Mouse (Mus musculus): ENCODE results near the gene Rrp12. TPM values are rescaled to one million over a fixed set of nuclear protein-coding genes. Genes with fewer than 3 reads are reported as not detected.

The Rrp12 gene
- polyA plus RNA-seq, 1 experiment from 2014 or later = 19.6 TPM

- ATAC-seq (ENCODE audit: low FRiP score, low read depth) = no peak
These were observed 54.7 kb downstream of the Rrp12 start for GRCm38 (mm10) chr19:41841105-41841750.

DNA sequence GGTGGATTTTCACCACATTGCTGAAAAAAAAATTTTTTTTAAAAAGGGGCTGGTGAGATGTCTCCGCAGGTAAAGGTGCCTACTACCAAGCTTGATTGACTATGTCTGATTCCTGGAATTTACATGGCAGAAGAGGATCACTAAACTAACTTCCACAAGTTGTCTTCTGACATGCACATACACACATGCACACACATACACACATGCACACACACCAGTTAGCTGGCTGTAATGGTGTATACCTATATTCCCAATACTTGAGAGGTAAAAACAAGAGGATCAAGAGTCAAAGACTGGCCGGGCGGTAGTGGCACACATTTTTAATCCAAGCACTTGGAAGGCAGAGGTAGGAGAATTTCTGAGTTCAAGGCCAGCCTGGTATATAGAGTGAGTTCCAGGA is 56.3 kb downstream of the Rrp12 start:
- no peak overlapping the region for H3K9ac ChIP-seq
- no peak overlapping the region for H3K27ac ChIP-seq
- H3K4me2 ChIP-seq (replicated peaks) = no peak overlapping the region
- WGBS = 96% methylated on average over 3 of the region's 3 CpGs
- no peak overlapping the region for H3K4me3 ChIP-seq
- H3K9me3 ChIP-seq = no peaks in the 10 kb centered on the region
- no peaks in the 10 kb centered on the region; the same call in 1 of the 2 replicates for H3K27me3 ChIP-seq (replicated peaks)
- H3K4me1 ChIP-seq = 0 out of 2 replicates have a peak, but pooled peaks cover 5% of the 10 kb centered on the region
- ATAC-seq (ENCODE audit: low FRiP score, low read depth) = no peak
- no peaks in the 10 kb centered on the region for H3K36me3 ChIP-seq

More at GRCm38 (mm10) chr19:41841105-41841750, 54.7 kb downstream of the Rrp12 start:
- Histone ChIP-seq H3K4me2 (replicated peaks) (no peak overlapping the region), H3K4me3 (no peak overlapping the region), H3K9ac (no peak overlapping the region), H3K4me1 (peaks cover 6% of the 10 kb centered on the region), H3K9me3 (no peaks in the 10 kb centered on the region), H3K27me3 (replicated peaks) (no peaks in the 10 kb centered on the region; the same call in 1 of the 2 replicates), H3K27ac (no peak overlapping the region), H3K36me3 (no peaks in the 10 kb centered on the region)
- WGBS = 81% methylated on average over 7 of the region's 7 CpGs

DNA sequence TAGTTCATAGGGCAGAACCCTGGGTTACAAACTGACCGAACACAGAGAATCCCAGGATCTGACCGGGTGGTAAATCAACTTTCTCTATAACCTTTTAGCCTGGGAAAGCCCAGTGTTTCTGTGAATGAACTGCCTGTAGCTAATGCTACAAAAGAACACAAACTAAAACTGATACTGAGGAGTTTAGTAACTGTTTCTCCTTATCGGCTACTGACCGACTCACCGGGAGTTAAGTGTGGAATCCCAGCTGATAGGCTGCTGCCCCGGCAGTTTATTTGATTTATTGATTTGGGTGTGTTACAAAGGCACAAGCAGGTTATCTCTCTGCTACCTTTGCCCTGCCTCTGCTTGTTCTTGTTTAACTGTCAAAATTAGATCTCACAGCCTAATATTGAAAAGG is 57.2 kb downstream of the Rrp12 start:
- Histone ChIP-seq H3K36me3 (no peaks in the 10 kb centered on the region), H3K27me3 (replicated peaks) (no peaks in the 10 kb centered on the region; the same call in 1 of the 2 replicates), H3K4me1 (0 out of 2 replicates have a peak, but pooled peaks cover 5% of the 10 kb centered on the region), H3K4me3 (no peak overlapping the region), H3K4me2 (replicated peaks) (no peak overlapping the region), H3K27ac (no peak overlapping the region), H3K9me3 (no peaks in the 10 kb centered on the region), H3K9ac (no peak overlapping the region)
- WGBS = 59% methylated on average over 6 of the region's 6 CpGs
- no peak for ATAC-seq (ENCODE audit: low FRiP score, low read depth)

DNA sequence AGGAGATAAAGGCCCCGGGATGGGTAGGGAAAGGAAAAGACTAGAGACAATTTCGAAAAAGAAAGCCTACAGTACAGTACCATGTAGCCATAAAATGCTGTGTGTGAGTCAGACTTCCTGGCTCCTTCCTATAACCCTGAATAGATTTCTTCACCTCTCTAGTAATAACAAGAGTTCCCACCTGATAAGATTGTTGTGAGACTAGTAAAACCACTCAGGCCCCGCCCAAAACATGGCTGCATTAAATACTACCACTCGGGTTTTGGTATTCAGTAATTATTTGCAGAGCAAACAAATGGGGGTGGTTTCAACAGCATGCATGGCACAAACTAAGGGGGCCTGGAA is 58.1 kb downstream of the Rrp12 start:
- no peak for ATAC-seq (ENCODE audit: low FRiP score, low read depth)
- H3K4me2 ChIP-seq (replicated peaks) = no peak overlapping the region
- H3K9me3 ChIP-seq = no peaks in the 10 kb centered on the region
- H3K27me3 ChIP-seq (replicated peaks) = no peaks in the 10 kb centered on the region; the same call in 1 of the 2 replicates
- no peak overlapping the region for H3K27ac ChIP-seq
- H3K36me3 ChIP-seq = no peaks in the 10 kb centered on the region
- H3K4me3 ChIP-seq = no peak overlapping the region
- 77% methylated on average over 4 of the region's 4 CpGs for WGBS
- H3K4me1 ChIP-seq = peaks cover 5% of the 10 kb centered on the region; the same call in 1 of the 2 replicates
- no peak overlapping the region for H3K9ac ChIP-seq

DNA sequence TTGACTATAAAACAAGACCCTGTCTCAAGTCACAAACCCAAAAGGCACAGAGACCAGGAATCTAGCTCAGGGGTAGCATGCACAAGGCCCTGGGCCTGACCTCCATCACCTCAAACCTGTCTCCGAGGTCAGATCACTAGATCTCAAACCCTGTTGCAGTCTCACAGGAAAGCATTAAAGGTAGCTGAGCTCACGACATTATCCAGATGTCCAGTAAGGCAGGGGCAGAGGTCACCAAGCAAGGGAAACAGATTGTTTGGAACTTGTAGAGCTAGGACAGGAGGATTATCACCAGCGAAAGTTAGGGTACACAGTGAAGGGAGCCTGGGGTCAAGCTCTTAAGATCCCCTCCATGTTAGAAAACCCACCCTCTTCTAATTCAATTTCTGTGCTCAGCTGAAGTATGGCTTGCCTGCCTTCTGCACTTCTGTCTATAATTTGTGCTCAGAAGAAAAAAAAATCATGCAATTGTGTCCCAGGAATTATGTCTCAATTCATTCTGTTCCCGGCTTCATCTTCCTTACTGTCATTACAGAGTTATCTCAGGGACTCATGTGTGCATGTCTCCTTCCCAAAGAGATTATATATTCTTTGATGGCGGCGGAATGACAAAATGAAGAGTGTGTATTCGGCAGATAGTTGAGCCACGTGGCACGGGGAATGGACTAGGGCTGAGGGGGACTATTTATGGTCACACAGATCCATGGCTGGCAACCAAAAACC is 58.6 kb downstream of the Rrp12 start:
- WGBS = 76% methylated on average over 9 of the region's 9 CpGs

GRCm38 (mm10) chr19:41836719-41837118 is 59.3 kb downstream of the Rrp12 start:
- ATAC-seq (ENCODE audit: low FRiP score, low read depth) = no peak
- no peaks in the 10 kb centered on the region for H3K36me3 ChIP-seq
- no peak overlapping the region for H3K4me2 ChIP-seq (replicated peaks)
- no peak overlapping the region for H3K4me3 ChIP-seq
- no peaks in the 10 kb centered on the region for H3K9me3 ChIP-seq
- 53% methylated on average over 3 of the region's 3 CpGs for WGBS
- peaks cover 4% of the 10 kb centered on the region; the same call in 1 of the 2 replicates for H3K27me3 ChIP-seq (replicated peaks)
- H3K9ac ChIP-seq = no peak overlapping the region
- peaks cover 15% of the 10 kb centered on the region for H3K4me1 ChIP-seq
- no peak overlapping the region for H3K27ac ChIP-seq

More for the DNA sequence above, 58.6 kb downstream of the Rrp12 start:
- Histone ChIP-seq H3K36me3 (no peaks in the 10 kb centered on the region), H3K9ac (no peak overlapping the region), H3K27me3 (replicated peaks) (no peaks in the 10 kb centered on the region; the same call in 1 of the 2 replicates), H3K27ac (no peak overlapping the region), H3K4me2 (replicated peaks) (no peak overlapping the region), H3K4me1 (peaks cover 9% of the 10 kb centered on the region), H3K4me3 (no peak overlapping the region), H3K9me3 (no peaks in the 10 kb centered on the region)
- no peak for ATAC-seq (ENCODE audit: low FRiP score, low read depth)

- H3K4me1 ChIP-seq = peaks cover 21% of the 10 kb centered on the region
- WGBS = under 1% methylated on average over 6 of the region's 6 CpGs
These were observed 60.2 kb downstream of the Rrp12 start for GRCm38 (mm10) chr19:41835816-41836215.

DNA sequence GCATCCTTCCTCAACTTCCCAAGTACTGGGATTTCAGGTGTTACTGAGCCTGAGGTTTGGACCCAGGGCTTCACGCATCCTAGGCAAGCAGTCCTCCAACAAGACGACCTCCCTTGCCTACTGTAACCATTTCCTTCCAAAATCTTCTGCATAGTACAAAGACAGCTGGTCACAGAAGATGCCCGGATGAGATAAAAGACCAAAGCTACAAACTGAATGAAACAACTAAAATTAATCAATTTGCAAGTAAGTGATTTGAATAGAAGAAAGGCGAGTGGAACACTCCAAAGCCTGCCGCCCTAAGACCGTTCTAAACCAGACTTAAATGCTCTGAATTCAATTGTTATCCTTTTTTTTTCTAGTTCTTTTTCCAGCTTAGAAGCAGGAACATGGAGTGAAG is 60.6 kb downstream of the Rrp12 start:
- no peaks in the 10 kb centered on the region for H3K36me3 ChIP-seq
- H3K9ac ChIP-seq = no peak overlapping the region
- WGBS = 51% methylated on average over 6 of the region's 6 CpGs

More at GRCm38 (mm10) chr19:41835816-41836215, 60.2 kb downstream of the Rrp12 start:
- Histone ChIP-seq H3K9me3 (no peaks in the 10 kb centered on the region), H3K27me3 (replicated peaks) (peaks cover 5% of the 10 kb centered on the region; the same call in 1 of the 2 replicates), H3K4me3 (no peak overlapping the region), H3K9ac (no peak overlapping the region), H3K36me3 (no peaks in the 10 kb centered on the region), H3K4me2 (replicated peaks) (peak overlapping the region; percentile 30), H3K27ac (no peak overlapping the region)
- ATAC-seq (ENCODE audit: low FRiP score, low read depth) = no peak

GRCm38 (mm10) chr19:41832501-41833201 is 63.3 kb downstream of the Rrp12 start:
- Histone ChIP-seq H3K9ac (peak overlapping the region; percentile 33; the same call in 1 of the 2 replicates), H3K4me1 (peaks cover 21% of the 10 kb centered on the region), H3K27ac (no peak overlapping the region), H3K27me3 (replicated peaks) (peaks cover 5% of the 10 kb centered on the region; the same call in 1 of the 2 replicates), H3K4me3 (no peak overlapping the region), H3K36me3 (no peaks in the 10 kb centered on the region), H3K4me2 (replicated peaks) (peak overlapping the region; percentile 97), H3K9me3 (no peaks in the 10 kb centered on the region)
- 65% methylated on average over 13 of the region's 13 CpGs for WGBS
- no peak for ATAC-seq (ENCODE audit: low FRiP score, low read depth)

More for the DNA sequence above, 60.6 kb downstream of the Rrp12 start:
- H3K27me3 ChIP-seq (replicated peaks) = peaks cover 5% of the 10 kb centered on the region; the same call in 1 of the 2 replicates
- H3K4me3 ChIP-seq = no peak overlapping the region
- no peak overlapping the region for H3K27ac ChIP-seq
- ATAC-seq (ENCODE audit: low FRiP score, low read depth) = no peak
- H3K4me2 ChIP-seq (replicated peaks) = no peak overlapping the region; the same call in 1 of the 2 replicates
- peaks cover 21% of the 10 kb centered on the region for H3K4me1 ChIP-seq
- H3K9me3 ChIP-seq = no peaks in the 10 kb centered on the region

DNA sequence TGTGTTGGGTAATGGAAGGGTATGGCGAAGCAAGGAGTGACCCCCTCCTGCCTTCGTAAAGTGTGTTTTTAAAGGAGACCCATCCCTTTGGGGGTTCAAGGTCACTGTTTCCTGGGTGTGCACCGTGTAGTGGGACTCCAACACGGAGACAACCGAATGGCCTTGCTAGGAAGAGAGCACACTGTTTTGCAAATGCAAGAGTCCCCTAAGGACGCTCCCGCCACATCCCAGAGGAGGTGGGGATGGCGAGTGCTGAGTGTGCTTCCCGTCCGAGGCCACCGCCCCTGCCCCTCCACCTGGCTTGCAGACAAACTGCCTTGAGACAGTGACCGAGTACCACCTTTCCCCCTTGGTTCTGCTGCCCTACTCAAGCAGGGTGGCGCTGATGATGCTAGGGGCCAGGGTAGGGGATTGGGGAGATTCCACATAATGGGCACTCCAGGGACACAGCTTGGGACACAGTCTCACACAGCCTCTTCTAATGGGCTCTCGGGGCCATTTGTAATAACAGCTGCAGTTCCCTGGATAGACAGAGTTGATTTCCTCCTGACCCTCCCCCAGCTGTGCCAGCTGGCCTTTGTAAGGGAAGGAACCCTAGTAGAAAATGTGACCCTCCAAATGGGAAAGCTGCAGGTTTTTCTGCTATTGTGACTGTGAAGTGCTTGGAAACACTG is 64.1 kb downstream of the Rrp12 start:
- peak overlapping the region; percentile 78 for H3K4me3 ChIP-seq
- H3K27me3 ChIP-seq (replicated peaks) = peaks cover 5% of the 10 kb centered on the region; the same call in 1 of the 2 replicates
- no peak for ATAC-seq (ENCODE audit: low FRiP score, low read depth)
- no peak overlapping the region for H3K27ac ChIP-seq
- no peaks in the 10 kb centered on the region for H3K9me3 ChIP-seq
- peaks cover 21% of the 10 kb centered on the region for H3K4me1 ChIP-seq
- 3% methylated on average over 14 of the region's 14 CpGs for WGBS
- H3K9ac ChIP-seq = peak overlapping the region; percentile 33; the same call in 1 of the 2 replicates
- H3K4me2 ChIP-seq (replicated peaks) = peak overlapping the region; percentile 97
- no peaks in the 10 kb centered on the region for H3K36me3 ChIP-seq

DNA sequence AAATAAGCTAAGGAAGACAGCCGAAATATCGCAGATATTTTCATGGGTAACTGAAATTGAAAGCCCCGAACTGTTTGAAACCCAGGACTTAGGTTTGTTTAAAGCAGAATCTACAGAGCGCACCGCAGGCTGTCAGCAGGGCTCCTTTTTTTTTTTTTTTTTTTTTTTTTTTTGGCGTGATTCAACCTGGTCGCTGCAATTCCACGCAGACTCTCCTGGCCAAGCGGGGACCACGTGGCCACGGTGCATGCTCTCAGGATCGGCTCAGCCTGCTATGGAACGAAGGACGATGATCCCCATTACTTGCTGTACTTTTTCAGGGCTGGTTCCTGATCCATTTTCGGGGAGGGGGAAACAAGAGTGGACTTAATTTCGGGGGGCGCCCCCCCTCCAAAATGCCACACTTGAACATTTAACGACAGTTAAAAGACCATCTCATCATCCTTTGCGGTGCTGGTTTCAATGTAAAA is 64.8 kb downstream of the Rrp12 start:
- Histone ChIP-seq H3K9ac (peak overlapping the region; percentile 90), H3K4me1 (peaks cover 21% of the 10 kb centered on the region), H3K4me3 (peak overlapping the region; percentile 78), H3K27ac (0 out of 2 replicates have a peak overlapping the region, but pooled peaks have one; percentile 81), H3K36me3 (no peaks in the 10 kb centered on the region), H3K4me2 (replicated peaks) (peak overlapping the region; percentile 97), H3K27me3 (replicated peaks) (peaks cover 5% of the 10 kb centered on the region; the same call in 1 of the 2 replicates), H3K9me3 (no peaks in the 10 kb centered on the region)
- 1% methylated on average over 19 of the region's 19 CpGs for WGBS
- no peak for ATAC-seq (ENCODE audit: low FRiP score, low read depth)

Data from neural tube, embryonic 12.5 days (tissue).